Mouse (Mus musculus) duodenum, adult 2 months (tissue): ENCODE measurements around the gene Soga3. TPM values are rescaled to one million over a fixed set of nuclear protein-coding genes. Genes with fewer than 3 reads are reported as not detected.

ENCODE experiments used
- polyA plus RNA-seq: library from polyadenylated mRNA; depleted of rRNA; stranded (reverse); fragments of >200 nt; gene quantifications from 2 replicates; pipeline ENCODE4 v1.2.3, GENCODE M21; 2012; ENCODE audit warnings: low replicate concordance; rRNA removed

Gene Soga3
- polyA plus RNA-seq = 0.20 and 0.27 TPM in 2 replicates

DNA sequence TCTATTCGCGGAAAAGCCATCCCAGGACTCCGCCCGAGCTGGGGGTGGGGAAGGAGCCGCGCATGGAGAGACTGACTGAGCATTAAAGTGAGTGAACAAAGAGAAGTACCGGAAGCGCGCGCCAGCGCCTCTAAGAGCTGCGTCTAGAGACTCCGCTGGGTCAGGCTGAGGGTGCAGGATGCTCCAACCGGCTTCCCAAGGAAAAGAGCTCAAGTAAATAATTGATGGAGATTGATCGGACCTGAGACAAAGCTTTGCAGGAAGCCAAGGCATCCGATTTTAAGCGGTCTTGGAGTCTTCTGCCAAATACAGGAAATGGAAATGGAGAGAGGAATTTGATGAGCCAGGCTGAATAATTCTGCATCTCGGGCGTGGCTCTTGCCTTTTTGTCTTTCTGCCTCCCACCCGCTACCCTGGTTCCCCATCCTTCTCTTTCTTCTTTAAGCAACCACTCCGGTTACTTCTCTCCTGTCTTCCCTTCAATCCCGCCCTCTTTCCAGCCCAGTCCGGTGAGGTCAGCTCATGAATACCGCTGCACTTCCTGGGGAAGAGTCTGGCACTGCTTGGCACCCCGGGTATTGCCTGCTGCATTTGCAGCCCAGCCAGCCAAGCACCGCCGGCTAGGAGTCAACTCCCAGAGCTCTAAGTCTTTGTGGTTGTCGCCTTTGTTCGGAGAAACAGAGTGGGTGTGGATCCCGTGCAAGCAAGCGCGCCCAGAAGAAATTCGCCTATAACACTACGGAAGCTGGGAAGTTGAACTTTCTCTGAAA lies at the start of gene Soga3:
TSS of gene Soga3 (plus strand) at position 274 of the 770 bp plus-strand sequence.

DNA sequence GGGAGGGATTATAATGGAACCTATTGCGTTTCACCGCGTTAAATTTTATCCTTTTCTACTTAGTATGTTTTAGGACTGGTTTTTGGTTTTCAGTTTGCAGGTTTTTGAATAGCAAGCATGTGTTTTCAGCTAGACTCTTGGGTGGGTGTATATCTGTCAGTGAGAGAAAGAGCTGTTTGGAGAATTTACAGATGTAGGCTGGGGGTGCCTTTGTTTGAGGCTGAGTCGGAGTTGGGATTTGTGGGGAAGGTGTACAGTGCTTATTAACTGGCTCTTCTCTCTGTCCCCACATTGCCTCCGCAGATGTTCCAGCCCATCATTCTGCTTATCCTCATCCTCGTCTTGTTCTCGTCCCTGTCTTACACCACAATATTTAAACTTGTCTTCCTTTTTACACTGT lies 55.0 kb downstream of the Soga3 start, which contains the start of gene Gm49353:
TSS of gene Gm49353 (plus strand) at position 313 of the 400 bp plus-strand sequence.

GRCm38 (mm10) chr10:29211453-29211852 lies 67.8 kb downstream of the Soga3 start, which contains the start of gene 9330159F19Rik:
Gene 9330159F19Rik, plus strand, starts transcription at chr10:29211606.

Other genes with a start within 250 kb of the Soga3 start
- gene 2310057J18Rik, start 157.5 kb upstream of the Soga3 start, polyA plus RNA-seq = 25.1 TPM in 1 of 2 replicates, not detected in the other
- not detected in 2 replicates for gene Gm49353, start 55.1 kb downstream of the Soga3 start, polyA plus RNA-seq
- 0.01 TPM in 1 of 2 replicates, not detected in the other for gene 9330159F19Rik, start 67.8 kb downstream of the Soga3 start, polyA plus RNA-seq
- 0.27 and 0.65 TPM in 2 replicates for gene Echdc1, start 169.3 kb downstream of the Soga3 start, polyA plus RNA-seq
- gene Rnf146, start 218.6 kb downstream of the Soga3 start, polyA plus RNA-seq = 4.0 and 5.3 TPM in 2 replicates